Mouse (Mus musculus): ENCODE measurements at regions not wholly inside any gene's neighbourhood (a gene's known extent, or its start where the extent isn't known, plus 50 kb on each side); places are given as distances from the start of the nearest gene placed in this dataset.

DNA sequence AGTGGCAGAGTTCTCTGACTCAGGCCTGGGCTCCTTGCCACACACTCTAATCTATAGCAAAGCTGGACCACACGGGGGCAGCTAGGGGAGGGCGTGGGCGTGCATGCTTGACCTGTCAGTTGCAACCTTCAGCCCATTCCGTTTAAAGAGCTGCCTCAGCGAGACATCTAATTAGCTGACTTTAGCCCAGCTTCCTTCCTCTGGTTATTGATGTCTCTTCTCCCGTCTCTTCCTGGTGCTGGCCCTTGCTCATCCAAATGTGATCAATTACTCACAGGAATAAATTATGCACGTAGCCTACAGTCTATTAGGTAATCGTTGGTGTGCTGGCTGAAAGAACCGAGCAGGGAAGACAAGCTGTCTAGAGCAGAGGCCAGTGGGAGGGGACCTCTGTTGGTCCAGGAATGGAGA, 219.0 kb downstream of the Rplp1 start:
- no peak for TF ChIP-seq CTCF (IDR thresholded peaks at IDR 0.05; ENCODE audit: low read depth, low read length)
- TF ChIP-seq TAL1 (conservative IDR thresholded peaks at IDR 0.05; ENCODE audit: low read depth, low read length): no peak
- no peak for TF ChIP-seq POLR2AphosphoS5 (IDR thresholded peaks at IDR 0.05; ENCODE audit: insufficient replicate concordance, low read depth, low read length)
- no peak for TF ChIP-seq GATA1 (IDR thresholded peaks at IDR 0.05; ENCODE audit: borderline replicate concordance, low read length)
- TF ChIP-seq GATA2 (IDR thresholded peaks at IDR 0.05; ENCODE audit: borderline replicate concordance, low read depth, low read length): no peak

All from G1E (cell line).